Mouse (Mus musculus) neural tube, embryonic 14.5 days (tissue): ENCODE measurements around the gene Plekha4. TPM values are rescaled to one million over a fixed set of nuclear protein-coding genes. Genes with fewer than 3 reads are reported as not detected.
A peak's percentile ranks its signal among the peaks of the same experiment; 100 is the strongest.

Experiments
- ATAC-seq: fragments of 200-750 bp; cut with Nextera tagmentation; 2 replicates; pipeline ENCODE4 v1.8.0; 2017; ENCODE audit warnings: low read depth, mild to moderate bottlenecking, moderate TSS enrichment, moderate library complexity
- H3K27ac ChIP-seq: fragments of 300-500 bp; sonication (generic); 2 replicates; pipeline ENCODE4 v1.5.1; 2014; ENCODE audit warnings: low read depth, mild to moderate bottlenecking, control low read depth, low read length, moderate library complexity, mixed read lengths
- H3K27me3 ChIP-seq: fragments of 300-500 bp; sonication (generic); 2 replicates; pipeline ENCODE4 v1.6.1; 2014; ENCODE audit warnings: low read length; ENCODE audit not compliant: control insufficient read depth, insufficient read depth
- H3K36me3 ChIP-seq: fragments of 300-500 bp; sonication (generic); 2 replicates; pipeline ENCODE4 v1.6.1; 2014; ENCODE audit warnings: low read length, mixed read lengths; ENCODE audit not compliant: control insufficient read depth, insufficient read depth
- H3K4me1 ChIP-seq: fragments of 300-500 bp; sonication (generic); 2 replicates; pipeline ENCODE4 v1.6.1; 2014; ENCODE audit warnings: low read length; ENCODE audit not compliant: control insufficient read depth, insufficient read depth
- H3K4me2 ChIP-seq: fragments of 300-500 bp; sonication (generic); 2 replicates; pipeline ENCODE4 v1.6.1; 2014; ENCODE audit warnings: mild to moderate bottlenecking, low read depth, low read length, control low read depth
- H3K4me3 ChIP-seq: fragments of 300-500 bp; sonication (generic); 2 replicates; pipeline ENCODE4 v1.5.1; 2014; ENCODE audit warnings: low read depth, low read length, control low read depth, mixed read lengths
- H3K9ac ChIP-seq: fragments of 300-500 bp; sonication (generic); replicated peaks from 2 replicates; pipeline ENCODE4 v1.6.1; 2014; ENCODE audit warnings: low read depth, mild to moderate bottlenecking, control low read depth, low read length, mixed read lengths
- H3K9me3 ChIP-seq: fragments of 300-500 bp; sonication (generic); 2 replicates; pipeline ENCODE4 v1.6.1; 2016; ENCODE audit warnings: low read length; ENCODE audit not compliant: control insufficient read depth
- WGBS: fragments of 180-500 bp; shearing (Covaris S2); extraction: QIAGEN DNeasy Blood & Tissue Kit; methylation state at CpG from one replicate; pipeline ENCODE4 v1.1.7; 2014; 5-methylcytosine and 5-hydroxymethylcytosine counted together
- polyA plus RNA-seq: library from polyadenylated mRNA; unstranded; fragments of >200 nt; fragmentation: Nextera tagmentation; extraction: Ambion mirVana; gene quantifications from 2 replicates; pipeline ENCODE4 v1.2.1, GENCODE M21; 2014

Gene Plekha4
- polyA plus RNA-seq, 1 experiment from 2014 or later: 0.54 TPM

DNA sequence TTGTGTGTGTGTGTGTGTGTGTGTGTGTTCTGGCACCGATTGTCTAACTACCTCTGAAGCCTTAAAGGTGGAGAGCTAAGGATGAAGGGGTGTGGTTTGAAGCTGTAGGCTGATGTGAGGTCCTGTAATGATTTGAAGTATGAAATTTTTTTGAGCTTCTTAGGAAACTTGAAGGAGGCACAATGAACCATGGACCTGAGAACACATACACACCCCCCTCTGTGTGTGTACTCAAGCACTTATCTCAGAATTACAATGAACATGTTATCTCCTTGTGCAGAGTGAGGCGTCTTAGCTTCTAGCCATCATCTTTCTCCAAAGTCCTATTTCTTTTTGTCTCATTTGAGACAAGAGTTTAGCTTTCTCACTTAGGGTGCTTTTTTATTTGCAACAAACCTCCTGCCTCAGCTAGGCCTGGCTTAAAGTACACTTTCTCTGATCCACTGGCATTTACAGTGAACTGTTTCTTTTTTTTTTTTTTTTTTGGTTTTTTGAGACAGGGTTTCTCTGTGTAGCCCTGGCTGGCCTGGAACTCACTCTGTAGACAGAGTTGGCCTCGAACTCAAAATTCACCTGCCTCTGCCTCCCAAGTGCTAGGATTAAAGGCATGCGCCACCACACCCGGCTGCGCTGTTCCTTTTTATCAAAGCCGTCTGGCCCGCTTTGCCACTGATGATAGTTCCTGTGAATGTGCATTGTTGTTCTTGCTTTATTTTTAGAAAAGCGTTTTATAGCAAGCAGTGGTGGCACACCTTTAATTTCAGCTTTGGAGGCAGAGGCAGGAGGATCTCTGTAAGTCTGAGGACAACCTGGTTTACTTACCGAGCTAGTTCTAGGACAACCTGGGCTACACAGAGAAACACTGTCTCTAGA is 42.7 kb downstream of the Plekha4 start:
- Histone ChIP-seq H3K4me3 (peak overlapping the region; percentile 40; the same call in 1 of the 2 replicates), H3K9ac (no peak overlapping the region), H3K36me3 (no peaks in the 10 kb centered on the region), H3K27ac (peak overlapping the region; percentile 34; the same call in 1 of the 2 replicates), H3K4me2 (peak overlapping the region; percentile 72), H3K4me1 (peaks cover 5% of the 10 kb centered on the region; the same call in 1 of the 2 replicates), H3K9me3 (no peaks in the 10 kb centered on the region), H3K27me3 (no peaks in the 10 kb centered on the region; the same call in 1 of the 2 replicates)
- no peak for ATAC-seq
- 82% methylated on average over 10 of the region's 10 CpGs for WGBS

DNA sequence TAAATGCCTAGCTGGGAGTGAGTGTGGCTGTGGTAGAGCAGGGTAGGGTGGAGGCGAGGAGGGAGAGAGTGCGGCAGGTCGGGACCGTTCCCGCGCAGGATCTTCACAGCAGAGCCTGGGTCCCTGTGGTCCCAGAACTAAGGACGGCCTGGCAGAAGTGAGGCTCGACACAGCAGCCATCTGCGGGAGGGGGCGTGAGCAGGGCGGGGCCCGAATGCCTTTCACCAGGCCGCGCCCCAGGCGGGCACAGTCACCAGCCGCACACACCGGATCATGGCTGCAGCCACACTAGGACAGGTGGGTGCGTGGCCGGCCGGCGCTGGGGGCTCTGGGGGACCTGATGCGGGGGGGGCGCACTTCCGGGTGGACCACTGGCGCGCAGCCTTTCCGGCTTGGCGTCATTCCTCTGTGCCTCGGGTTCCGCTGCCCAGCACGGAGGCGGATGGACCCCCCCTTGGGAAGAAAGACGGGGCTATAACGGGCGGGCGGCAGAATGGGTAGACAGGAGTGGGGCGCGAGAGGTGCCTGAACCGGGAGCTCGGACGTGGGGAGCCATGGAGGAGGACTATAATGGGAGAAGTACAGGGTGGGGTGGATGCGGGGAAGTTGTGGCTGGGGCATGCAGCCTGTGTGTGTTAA is 44.1 kb downstream of the Plekha4 start, which contains the start of gene Bcat2:
TSS of gene Bcat2 (plus strand) at position 51 of the 639 bp plus-strand sequence.
- Histone ChIP-seq H3K4me1 (peaks cover 5% of the 10 kb centered on the region; the same call in 1 of the 2 replicates), H3K36me3 (no peaks in the 10 kb centered on the region), H3K9me3 (no peaks in the 10 kb centered on the region), H3K4me3 (peak within 1 kb of the TSS; percentile 55), H3K9ac (peak within 1 kb of the TSS; percentile 87), H3K4me2 (peak within 1 kb of the TSS; percentile 79), H3K27me3 (no peaks in the 10 kb centered on the region; the same call in 1 of the 2 replicates), H3K27ac (peak within 1 kb of the TSS; percentile 89)
- ATAC-seq: peak; percentile 65
- WGBS: 3% methylated on average over 42 of the region's 42 CpGs

DNA sequence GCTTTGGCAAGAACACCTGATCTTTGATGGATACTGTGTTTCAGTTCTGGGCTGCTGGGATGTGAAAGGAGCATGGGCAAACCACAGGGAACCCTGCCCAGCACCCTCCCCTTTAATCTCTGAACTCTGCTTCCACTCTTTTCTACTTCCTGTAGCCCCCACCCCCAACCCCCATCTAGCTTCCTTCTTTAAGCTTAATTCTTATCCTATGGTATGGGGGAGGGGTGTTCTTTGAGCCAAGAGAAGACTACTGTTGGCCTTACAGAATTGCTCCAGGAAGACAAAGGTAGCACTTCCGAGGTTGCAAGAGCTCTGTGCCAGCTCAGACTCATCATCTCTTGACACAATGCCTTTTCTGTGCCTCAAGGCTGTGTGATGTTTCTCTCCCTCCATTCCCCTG is 45.8 kb downstream of the Plekha4 start:
- H3K4me3 ChIP-seq: no peak overlapping the region
- no peak overlapping the region for H3K27ac ChIP-seq
- peaks cover 5% of the 10 kb centered on the region; the same call in 1 of the 2 replicates for H3K4me1 ChIP-seq
- H3K4me2 ChIP-seq: no peak overlapping the region
- 58% methylated on average over 1 of the region's 1 CpGs for WGBS
- no peaks in the 10 kb centered on the region; the same call in 1 of the 2 replicates for H3K36me3 ChIP-seq
- H3K9ac ChIP-seq: no peak overlapping the region
- no peaks in the 10 kb centered on the region for H3K9me3 ChIP-seq
- ATAC-seq: no peak
- no peaks in the 10 kb centered on the region; the same call in 1 of the 2 replicates for H3K27me3 ChIP-seq

DNA sequence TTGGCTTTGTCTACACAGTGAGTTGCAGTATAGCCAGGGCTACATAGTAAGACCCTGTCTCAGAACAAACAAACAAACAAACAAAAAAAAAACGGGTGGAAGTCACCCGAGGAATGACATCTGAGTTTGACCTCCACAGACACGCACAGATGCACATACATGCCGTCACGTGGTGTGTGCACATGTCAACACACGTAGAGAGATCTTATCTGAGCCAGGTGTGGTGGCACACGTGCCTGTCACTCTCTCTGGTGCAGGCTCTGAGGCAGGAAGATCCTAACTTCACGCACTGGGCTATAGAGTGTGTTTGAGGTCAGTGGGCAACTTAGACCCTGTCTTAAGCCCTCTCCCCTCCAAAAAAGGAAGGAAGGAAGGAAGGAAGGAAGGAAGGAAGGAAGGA is 47.8 kb downstream of the Plekha4 start:
- Histone ChIP-seq H3K4me3 (no peak overlapping the region), H3K4me1 (peaks cover 5% of the 10 kb centered on the region; the same call in 1 of the 2 replicates), H3K27me3 (no peaks in the 10 kb centered on the region; the same call in 1 of the 2 replicates), H3K36me3 (peaks cover 4% of the 10 kb centered on the region; the same call in 1 of the 2 replicates), H3K27ac (no peak overlapping the region), H3K9ac (no peak overlapping the region), H3K9me3 (no peaks in the 10 kb centered on the region), H3K4me2 (no peak overlapping the region)
- 86% methylated on average over 8 of the region's 8 CpGs for WGBS
- no peak for ATAC-seq

DNA sequence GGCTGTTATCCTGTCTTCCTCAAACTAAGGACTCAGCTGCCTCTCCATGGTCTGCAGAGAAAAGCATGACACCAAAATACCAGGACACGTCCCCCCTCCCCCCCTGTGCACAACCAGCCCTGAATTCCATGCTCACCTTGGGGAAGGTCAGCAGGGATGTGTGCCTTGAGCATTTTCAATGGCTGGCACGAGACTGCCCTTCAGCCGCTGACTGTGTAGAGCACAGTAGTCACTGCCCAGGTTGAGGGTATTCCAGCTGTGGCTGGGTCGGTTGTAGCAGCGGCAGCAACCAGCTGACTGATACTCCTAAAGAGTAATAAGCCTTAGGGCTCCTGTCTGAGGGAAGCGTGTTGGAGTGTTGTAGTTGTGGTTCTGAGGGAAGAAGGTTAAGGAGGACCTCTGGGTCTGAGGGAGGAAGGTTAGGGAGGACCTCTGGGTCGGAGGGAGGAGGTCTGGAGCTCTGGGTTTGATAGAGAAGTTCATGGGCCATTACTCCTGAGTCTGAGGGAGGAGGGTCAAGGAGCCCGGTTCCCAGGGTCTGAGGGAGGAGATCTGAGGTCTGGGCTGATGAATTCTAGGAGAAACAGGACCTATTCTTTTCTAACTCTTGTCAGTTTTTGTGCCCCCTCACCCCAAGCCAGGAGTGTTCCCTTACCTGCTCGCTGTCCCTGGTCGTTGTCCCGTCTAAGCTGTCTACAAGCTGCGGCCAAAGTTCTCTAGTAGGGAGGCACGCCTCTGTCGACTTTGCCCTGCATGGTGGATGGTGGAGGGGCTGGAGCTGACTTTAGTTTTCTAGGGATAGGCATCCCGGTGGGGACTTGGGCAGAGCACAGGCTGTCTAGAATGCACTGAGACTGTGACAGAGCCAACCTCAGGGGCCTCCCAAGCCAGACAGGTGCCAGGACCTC is 48.6 kb downstream of the Plekha4 start:
- ATAC-seq: no peak
- Histone ChIP-seq H3K9ac (0 out of 2 replicates have a peak overlapping the region, but pooled peaks have one; percentile 7), H3K27me3 (no peaks in the 10 kb centered on the region; the same call in 1 of the 2 replicates), H3K27ac (no peak overlapping the region), H3K4me1 (peaks cover 5% of the 10 kb centered on the region; the same call in 1 of the 2 replicates), H3K36me3 (peaks cover 4% of the 10 kb centered on the region; the same call in 1 of the 2 replicates), H3K4me2 (no peak overlapping the region), H3K4me3 (no peak overlapping the region), H3K9me3 (no peaks in the 10 kb centered on the region)
- WGBS: 85% methylated on average over 15 of the region's 15 CpGs

DNA sequence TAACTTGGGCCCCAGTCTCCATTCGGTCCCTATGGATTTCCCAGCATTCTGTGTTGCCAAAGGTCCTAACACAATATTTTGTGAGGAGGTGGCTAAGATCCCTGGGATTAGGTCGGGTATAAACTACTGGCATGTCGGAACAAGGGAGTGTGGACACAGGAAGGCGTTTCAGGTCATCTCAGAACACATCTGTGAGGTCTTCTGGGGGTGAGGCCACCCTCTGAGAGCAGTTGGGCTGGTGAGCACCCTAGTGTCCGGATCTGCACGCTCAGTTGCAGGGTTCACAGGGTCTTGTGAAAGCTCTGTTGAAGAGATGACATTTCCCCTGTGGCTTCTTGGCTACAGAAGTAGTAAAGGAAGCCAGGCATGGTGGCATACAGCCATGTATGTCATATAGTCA is 59.8 kb downstream of the Plekha4 start:
- H3K4me2 ChIP-seq: no peak overlapping the region
- WGBS: 93% methylated on average over 6 of the region's 6 CpGs

DNA sequence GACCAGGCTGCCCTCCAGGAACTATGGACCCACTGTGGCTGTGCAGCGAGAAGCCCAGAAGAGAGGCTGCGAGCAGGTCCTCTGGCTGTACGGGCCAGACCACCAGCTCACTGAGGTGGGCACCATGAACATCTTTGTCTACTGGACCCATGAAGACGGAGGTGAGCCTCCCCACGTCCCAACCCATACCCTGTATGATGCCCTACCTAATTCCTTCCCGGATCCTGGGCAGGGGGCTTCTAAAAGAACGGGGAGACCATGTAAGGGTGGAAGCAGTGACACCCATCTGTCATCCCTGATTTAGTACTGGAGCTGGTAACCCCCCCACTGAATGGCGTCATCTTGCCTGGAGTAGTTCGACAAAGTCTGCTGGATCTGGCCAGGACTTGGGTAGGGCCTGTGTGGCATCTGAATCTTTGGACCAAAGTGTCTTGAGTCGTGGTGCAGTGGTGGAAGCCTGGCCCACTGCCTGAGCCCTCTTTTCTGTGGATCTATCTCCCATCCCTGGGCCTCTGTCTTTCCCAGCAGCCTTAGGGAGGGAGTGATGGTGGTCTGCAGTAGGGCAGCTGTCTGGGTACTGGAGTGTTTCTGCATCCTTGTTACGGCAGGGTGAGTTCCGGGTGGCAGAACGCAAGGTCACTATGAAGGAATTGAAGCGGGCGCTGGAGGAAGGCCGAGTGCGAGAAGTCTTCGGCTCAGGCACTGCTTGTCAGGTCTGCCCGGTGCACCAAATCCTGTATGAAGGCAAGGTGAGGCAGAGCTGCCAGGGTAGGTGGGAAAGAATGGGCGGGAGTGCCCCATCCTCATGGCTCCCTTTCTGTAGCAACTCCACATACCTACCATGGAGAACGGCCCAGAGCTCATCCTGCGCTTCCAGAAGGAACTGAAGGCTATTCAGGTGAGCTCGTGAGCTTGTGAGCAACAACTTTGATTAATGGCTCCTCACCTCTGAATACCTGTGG is 61.8 kb downstream of the Plekha4 start:
- Histone ChIP-seq H3K4me2 (no peak overlapping the region), H3K4me1 (no peaks in the 10 kb centered on the region), H3K27ac (no peak overlapping the region), H3K9me3 (no peaks in the 10 kb centered on the region), H3K27me3 (no peaks in the 10 kb centered on the region), H3K36me3 (peaks cover 3% of the 10 kb centered on the region; the same call in 1 of the 2 replicates), H3K4me3 (no peak overlapping the region), H3K9ac (no peak overlapping the region)
- no peak for ATAC-seq
- 91% methylated on average over 23 of the region's 23 CpGs for WGBS

More for the DNA sequence above, 59.8 kb downstream of the Plekha4 start:
- H3K27ac ChIP-seq: no peak overlapping the region
- no peak overlapping the region for H3K9ac ChIP-seq
- no peaks in the 10 kb centered on the region for H3K27me3 ChIP-seq
- no peaks in the 10 kb centered on the region for H3K4me1 ChIP-seq
- H3K4me3 ChIP-seq: no peak overlapping the region
- ATAC-seq: no peak
- peaks cover 3% of the 10 kb centered on the region; the same call in 1 of the 2 replicates for H3K36me3 ChIP-seq
- H3K9me3 ChIP-seq: no peaks in the 10 kb centered on the region
